Mouse (Mus musculus): ENCODE results near the gene Rhox4a2.
"Not testable (repeated sequence)": the region's sequence is repeated elsewhere in the genome, so short reads cannot be mapped to it uniquely, and the experiment has no call there.

Gene Rhox4a2

DNA sequence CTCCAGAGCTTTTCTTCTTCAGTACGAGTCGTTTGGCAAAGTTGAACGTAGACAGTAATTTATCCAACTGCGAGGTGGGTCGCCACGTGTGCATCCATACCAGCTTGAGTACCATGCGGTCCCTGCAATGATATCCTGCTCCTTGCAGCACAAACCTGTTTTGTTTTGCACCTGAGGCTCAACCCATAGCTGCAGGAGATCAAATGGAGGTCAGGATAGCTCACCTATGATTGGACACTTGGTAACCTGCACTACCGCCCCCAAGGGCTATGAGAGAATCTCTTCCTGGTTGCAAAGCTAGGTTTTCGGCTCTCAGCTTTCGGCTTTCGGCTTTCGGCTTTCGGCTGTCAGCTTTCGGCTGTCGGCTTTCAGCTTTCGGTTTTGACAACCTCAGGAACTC is at the start of gene Rhox4a2:
Gene Rhox4a2, plus strand, starts transcription at position 301 of the 400 bp plus-strand sequence.
- in situ Hi-C loops (cut with MboI, MseI): not testable (repeated sequence)

DNA sequence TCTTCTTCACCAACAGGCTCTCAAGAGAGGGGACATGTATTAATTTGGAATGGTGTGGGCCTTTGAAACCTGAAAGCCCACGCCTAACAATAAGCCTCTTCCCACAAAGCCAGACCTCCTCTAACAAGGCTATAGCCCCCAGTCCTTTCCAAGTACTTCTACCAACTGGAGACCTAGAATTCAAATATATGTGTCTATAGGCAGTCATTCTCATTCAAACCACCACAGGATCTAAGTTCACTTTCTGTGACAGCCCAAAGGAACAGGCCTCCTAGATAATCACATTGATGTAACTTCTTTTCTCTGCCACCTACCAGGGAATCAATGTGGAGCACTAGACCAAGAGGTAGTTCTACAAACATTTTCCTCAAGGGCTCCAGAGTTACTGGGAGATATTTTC is 10.9 kb upstream of the Rhox4a2 start, which contains the start of gene Rhox3a2:
Gene Rhox3a2, plus strand, starts transcription at position 301 of the 400 bp plus-strand sequence.
- in situ Hi-C loops (cut with MboI, MseI): loop anchor here in 1 of 2 experiments (10.0 kb wide), 1 partner anchor 115 kb away; the partner anchor contains the start of gene Rhox2d

- in situ Hi-C loops (cut with MboI, MseI): loop anchor here (10.0 to 25.0 kb wide), 2 partner anchors 163 to 401 kb away; partner anchors contain the start of genes Rhox5 (in 2 of the 2) and Rhox2f (in 1 of the 2)
Measured at GRCm38 (mm10) chrX:37411767-37412166, 21.1 kb downstream of the Rhox4a2 start, which contains the start of gene Rhox2b. Rhox2b (plus strand) TSS chrX:37412067.

- in situ Hi-C loops (cut with MboI, MseI): loop anchor here in 1 of 2 experiments (10.0 kb wide), 1 partner anchor 133 kb away; no protein-coding TSS in a partner anchor
Measured at GRCm38 (mm10) chrX:37432194-37432593, 41.5 kb downstream of the Rhox4a2 start, which contains the start of gene Rhox4b. Rhox4b (plus strand) TSS chrX:37432494.
